ENCODE assay signal across 17 mouse cellular contexts in the genomic region with DNA sequence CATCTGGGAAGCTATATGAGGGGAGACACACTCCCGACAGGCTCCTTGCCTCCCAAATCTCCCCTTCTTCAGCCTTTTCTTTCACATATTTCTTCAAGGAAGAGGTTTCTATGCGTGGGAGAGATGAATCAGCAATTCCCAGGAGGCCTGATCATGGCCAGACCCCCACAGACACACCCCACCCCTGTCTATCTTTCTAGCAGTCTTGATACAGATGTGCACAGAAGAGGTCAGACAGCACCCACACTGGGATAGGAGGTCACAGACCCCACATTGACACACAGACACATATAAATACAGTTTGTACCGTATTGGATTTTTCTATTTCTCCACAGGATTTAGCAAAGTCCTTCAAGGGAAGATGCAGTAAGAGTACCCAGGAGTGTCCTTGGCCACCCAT. TPM values are rescaled to one million over a fixed set of nuclear protein-coding genes. Genes with fewer than 3 reads are reported as not detected.
A peak's percentile ranks its signal among the peaks of the same experiment; 100 is the strongest.
DNase-seq lines count a peak whose midpoint lies in the region; ATAC-seq and TF ChIP-seq lines count a peak whose summit lies in the region.
"Had no signal": no experiment of that assay in that cellular context is flagged by ENCODE, and none has a peak within 500 bp of the region (broad histone marks: within the 10 kb centered on the region; RNA-seq: fewer than 3 reads in every experiment).

No protein-coding gene starts in this region.

- no peak overlapping the region for H3K27ac ChIP-seq in liver, embryonic 11.5 days (ENCODE audit: low read depth, low read length)
- no peak overlapping the region for H3K27ac ChIP-seq in liver, postnatal 0 days (ENCODE audit: low read depth)
- peak overlapping the region; percentile 9; the same call in 1 of the 2 replicates for H3K27ac ChIP-seq in embryonic fibroblast, embryonic 13.5 days (ENCODE audit: insufficient read depth, low read length)
- peak overlapping the region; percentile 83 for H3K27ac ChIP-seq in macrophage
- H3K27ac ChIP-seq in heart, embryonic 10.5 days = no peak overlapping the region
- H3K27ac ChIP-seq: embryonic facial prominence, embryonic 15.5 days; forebrain, embryonic 15.5 days; heart, adult 2 months had no signal

- peaks cover 60% of the 10 kb centered on the region for H3K79me2 ChIP-seq in macrophage (ENCODE audit: inconsistent target)

- no peaks in the 10 kb centered on the region for H3K27me3 ChIP-seq in liver, embryonic 11.5 days (replicated peaks; ENCODE audit: control insufficient read depth, insufficient read depth, low read length)
- H3K27me3 ChIP-seq in liver, postnatal 0 days (ENCODE audit: insufficient read depth, low read length) = no peaks in the 10 kb centered on the region
- H3K27me3 ChIP-seq in heart, embryonic 10.5 days (ENCODE audit: insufficient read depth, poor library complexity, severe bottlenecking) = no peaks in the 10 kb centered on the region
- H3K27me3 ChIP-seq: embryonic facial prominence, embryonic 15.5 days; forebrain, embryonic 15.5 days; heart, embryonic 12.5 days had no signal

- H3K36me3 ChIP-seq in liver, embryonic 11.5 days (ENCODE audit: control insufficient read depth, insufficient read depth, low read length) = peaks cover 2% of the 10 kb centered on the region; the same call in 1 of the 2 replicates
- peaks cover 4% of the 10 kb centered on the region; the same call in 1 of the 2 replicates for H3K36me3 ChIP-seq in liver, postnatal 0 days (replicated peaks; ENCODE audit: insufficient read depth, low read length)
- H3K36me3 ChIP-seq in macrophage (ENCODE audit: inconsistent target) = peaks cover 45% of the 10 kb centered on the region
- peaks cover 54% of the 10 kb centered on the region for H3K36me3 ChIP-seq in heart, embryonic 10.5 days
- H3K36me3 ChIP-seq: forebrain, embryonic 15.5 days had no signal

- H3K9me3 ChIP-seq in liver, embryonic 11.5 days (ENCODE audit: control insufficient read depth, low read length) = no peaks in the 10 kb centered on the region
- H3K9me3 ChIP-seq in liver, postnatal 0 days (ENCODE audit: low read length) = no peaks in the 10 kb centered on the region
- H3K9me3 ChIP-seq in heart, embryonic 10.5 days = no peaks in the 10 kb centered on the region
- H3K9me3 ChIP-seq: embryonic facial prominence, embryonic 15.5 days; forebrain, embryonic 15.5 days; heart, embryonic 12.5 days had no signal

- ATAC-seq in liver, embryonic 11.5 days (replicated peaks; ENCODE audit: low FRiP score) = peak; percentile 67; the same call in 1 of the 2 replicates
- ATAC-seq in liver, postnatal 0 days = no peak
- ATAC-seq: forebrain, embryonic 15.5 days; hindbrain, embryonic 16.5 days had no signal

- TF ChIP-seq CTCF in liver, postnatal 0 days (IDR thresholded peaks at IDR 0.05; ENCODE audit: low read depth) = no peak
- TF ChIP-seq CTCF in embryonic fibroblast, embryonic 13.5 days (IDR thresholded peaks at IDR 0.05; ENCODE audit: borderline replicate concordance, insufficient read depth, low read length) = no peak

- TF ChIP-seq EP300 in liver, postnatal 0 days (IDR thresholded peaks at IDR 0.05; ENCODE audit: low read depth) = no peak

- no peak overlapping the region for H3K4me2 ChIP-seq in liver, embryonic 11.5 days
- no peak overlapping the region for H3K4me2 ChIP-seq in liver, postnatal 0 days (ENCODE audit: low read depth, low read length)
- H3K4me2 ChIP-seq: embryonic facial prominence, embryonic 15.5 days; forebrain, embryonic 15.5 days; heart, embryonic 12.5 days had no signal

- peaks cover 13% of the 10 kb centered on the region for H3K4me1 ChIP-seq in liver, embryonic 11.5 days (replicated peaks; ENCODE audit: control insufficient read depth, insufficient read depth, low read length)
- H3K4me1 ChIP-seq in liver, postnatal 0 days (ENCODE audit: insufficient read depth) = no peaks in the 10 kb centered on the region
- peaks cover 2% of the 10 kb centered on the region; the same call in 1 of the 2 replicates for H3K4me1 ChIP-seq in embryonic fibroblast, embryonic 13.5 days (ENCODE audit: control insufficient read depth, insufficient read depth, low read length)
- no peaks in the 10 kb centered on the region for H3K4me1 ChIP-seq in heart, embryonic 10.5 days
- H3K4me1 ChIP-seq: forebrain, embryonic 15.5 days; heart, embryonic 12.5 days had no signal

- no peak for TF ChIP-seq POLR2A in embryonic fibroblast, embryonic 13.5 days (IDR thresholded peaks at IDR 0.05; ENCODE audit: low read depth, low read length)

- 0 out of 2 replicates have a peak overlapping the region, but pooled peaks have one; percentile 5 for H3K9ac ChIP-seq in liver, embryonic 11.5 days (ENCODE audit: low read depth, low read length)
- H3K9ac ChIP-seq in liver, postnatal 0 days (replicated peaks) = no peak overlapping the region
- H3K9ac ChIP-seq: embryonic facial prominence, embryonic 15.5 days; forebrain, embryonic 15.5 days; heart, embryonic 12.5 days had no signal

- WGBS in liver, embryonic 11.5 days = 62% methylated on average over 3 of the region's 3 CpGs
- WGBS in liver, postnatal 0 days (ENCODE audit: insufficient replicate concordance) = 56% methylated on average over 3 of the region's 3 CpGs
- 73% methylated on average over 3 of the region's 3 CpGs for WGBS in macrophage (ENCODE audit: missing documents)
- 78% methylated on average over 3 of the region's 3 CpGs for WGBS in heart, embryonic 10.5 days

- DNase-seq in liver, embryonic 11.5 days (ENCODE audit: low spot score) = no peak
- no peak for DNase-seq in liver, postnatal 0 days
- peak; percentile 31 for DNase-seq in 3T3-L1 (ENCODE audit: low read depth, low spot score)
- DNase-seq in heart, adult 18-20 months = no peak
- no peak for DNase-seq in heart, embryonic 10.5 days (ENCODE audit: low spot score)
- DNase-seq: cerebellum, adult 2 months; cerebellum, postnatal 14 days; embryo, embryonic 11 days; gastrocnemius, postnatal 10 days; heart, adult 2 months; heart, postnatal 36 days had no signal

- H3K4me3 ChIP-seq in liver, embryonic 11.5 days (ENCODE audit: low read depth, low read length) = no peak overlapping the region
- H3K4me3 ChIP-seq in liver, postnatal 0 days (ENCODE audit: low read depth, low read length) = no peak overlapping the region
- H3K4me3 ChIP-seq in embryonic fibroblast, embryonic 13.5 days (ENCODE audit: insufficient read depth, low read length) = no peak overlapping the region
- H3K4me3 ChIP-seq in macrophage (ENCODE audit: inconsistent target) = no peak overlapping the region
- H3K4me3 ChIP-seq in heart, embryonic 10.5 days = no peak overlapping the region
- H3K4me3 ChIP-seq: embryonic facial prominence, embryonic 15.5 days; forebrain, embryonic 15.5 days; heart, adult 2 months; heart, embryonic 12.5 days had no signal

RNA-seq across cellular contexts. Expression of a gene that starts 6.3 kb away (rescaled TPM):
- 85.1 and 87.5 TPM in 2 replicates for polyA plus RNA-seq in liver, embryonic 11.5 days (2014; fragmentation: Nextera tagmentation; extraction: Ambion mirVana)
- polyA plus RNA-seq in liver, postnatal 0 days (2015; fragmentation: Nextera tagmentation; extraction: Ambion mirVana) = 20.3 and 24.5 TPM in 2 replicates
- polyA plus RNA-seq in embryonic fibroblast, embryonic 13.5 days (2011; ENCODE audit: insufficient read length, low read depth, missing spikeins) = 47.2 and 59.0 TPM in 2 replicates
- total RNA-seq in macrophage (2018; cell fraction: chromatin; rRNA removed) = 100 to 1,000 TPM in 10 of 26 experiments, 10 to 100 TPM in 16; 13.2 to 201 (median 81.1) TPM
- 10 to 100 TPM; 20.1 to 48.9 (median 40.0) TPM for total RNA-seq in macrophage (2018; cell fraction: cytosol; rRNA removed)
- total RNA-seq in macrophage (2018; cell fraction: nucleus; rRNA removed) = 100 to 1,000 TPM in 1 of 26 experiments, 10 to 100 TPM in 25; 17.4 to 162 (median 47.9) TPM
- 37.5 to 90.6 TPM (median 56.1 TPM) in 3 replicates for polyA plus RNA-seq in macrophage (2018)
- total RNA-seq in heart, adult 18-20 months (2021) = 10 to 100 TPM; 10.3 to 12.6 TPM
- 105 and 110 TPM in 2 replicates for polyA plus RNA-seq in heart, embryonic 10.5 days (2016; fragmentation: Nextera tagmentation; extraction: Ambion mirVana)

RNA-seq across cellular contexts. Expression of a gene that starts 10.6 kb away (rescaled TPM):
- polyA plus RNA-seq in liver, embryonic 11.5 days (2014; fragmentation: Nextera tagmentation; extraction: Ambion mirVana) = 15.2 and 16.8 TPM in 2 replicates
- 2.4 and 3.1 TPM in 2 replicates for polyA plus RNA-seq in liver, postnatal 0 days (2015; fragmentation: Nextera tagmentation; extraction: Ambion mirVana)
- 34.0 and 36.2 TPM in 2 replicates for polyA plus RNA-seq in embryonic fibroblast, embryonic 13.5 days (2011; ENCODE audit: insufficient read length, low read depth, missing spikeins)
- total RNA-seq in macrophage (2018; cell fraction: chromatin; rRNA removed) = 10 to 100 TPM in 19 of 26 experiments, 1 to 10 TPM in 7; 4.2 to 77.2 (median 16.0) TPM
- 10 to 100 TPM in 25 of 26 experiments, 1 to 10 TPM in 1; 9.4 to 57.2 (median 41.3) TPM for total RNA-seq in macrophage (2018; cell fraction: cytosol; rRNA removed)
- 10 to 100 TPM; 12.2 to 88.6 (median 34.5) TPM for total RNA-seq in macrophage (2018; cell fraction: nucleus; rRNA removed)
- 16.4 to 43.0 TPM (median 32.4 TPM) in 3 replicates for polyA plus RNA-seq in macrophage (2018)
- total RNA-seq in heart, adult 18-20 months (2021) = 1 to 10 TPM; 1.4 to 2.0 TPM
- polyA plus RNA-seq in heart, embryonic 10.5 days (2016; fragmentation: Nextera tagmentation; extraction: Ambion mirVana) = 25.1 and 34.6 TPM in 2 replicates

RNA-seq across cellular contexts. Expression of a gene that starts 36.5 kb away (rescaled TPM):
- polyA plus RNA-seq in liver, embryonic 11.5 days (2014; fragmentation: Nextera tagmentation; extraction: Ambion mirVana) = 138 and 145 TPM in 2 replicates
- 54.6 and 55.0 TPM in 2 replicates for polyA plus RNA-seq in liver, postnatal 0 days (2015; fragmentation: Nextera tagmentation; extraction: Ambion mirVana)
- polyA plus RNA-seq in embryonic fibroblast, embryonic 13.5 days (2011; ENCODE audit: insufficient read length, low read depth, missing spikeins) = 43.7 and 43.9 TPM in 2 replicates
- 10 to 100 TPM; 13.5 to 52.6 (median 33.4) TPM for total RNA-seq in macrophage (2018; cell fraction: chromatin; rRNA removed)
- total RNA-seq in macrophage (2018; cell fraction: cytosol; rRNA removed) = 10 to 100 TPM; 37.6 to 59.8 (median 51.4) TPM
- total RNA-seq in macrophage (2018; cell fraction: nucleus; rRNA removed) = 10 to 100 TPM; 10.2 to 51.7 (median 31.3) TPM
- polyA plus RNA-seq in macrophage (2018) = 27.9 to 56.9 TPM (median 50.5 TPM) in 3 replicates
- total RNA-seq in heart, adult 18-20 months (2021) = 100 to 1,000 TPM; 130 to 138 TPM
- polyA plus RNA-seq in heart, embryonic 10.5 days (2016; fragmentation: Nextera tagmentation; extraction: Ambion mirVana) = 157 and 162 TPM in 2 replicates

RNA-seq across cellular contexts. Expression of a gene that starts 49.8 kb away (rescaled TPM):
- polyA plus RNA-seq in liver, embryonic 11.5 days (2014; fragmentation: Nextera tagmentation; extraction: Ambion mirVana) = 12.2 and 13.0 TPM in 2 replicates
- polyA plus RNA-seq in liver, postnatal 0 days (2015; fragmentation: Nextera tagmentation; extraction: Ambion mirVana) = 12.7 and 13.6 TPM in 2 replicates
- 15.4 and 18.9 TPM in 2 replicates for polyA plus RNA-seq in embryonic fibroblast, embryonic 13.5 days (2011; ENCODE audit: insufficient read length, low read depth, missing spikeins)
- total RNA-seq in macrophage (2018; cell fraction: chromatin; rRNA removed) = 1,000 to 10,000 TPM in 13 of 26 experiments, 100 to 1,000 TPM in 10, 10 to 100 TPM in 3; 57.0 to 3,038 (median 1,000) TPM
- 1,000 to 10,000 TPM in 2 of 26 experiments, 100 to 1,000 TPM in 18, 10 to 100 TPM in 6; 49.9 to 1,322 (median 265) TPM for total RNA-seq in macrophage (2018; cell fraction: cytosol; rRNA removed)
- 1,000 to 10,000 TPM in 17 of 26 experiments, 100 to 1,000 TPM in 8, 10 to 100 TPM in 1; 95.6 to 2,581 (median 1,271) TPM for total RNA-seq in macrophage (2018; cell fraction: nucleus; rRNA removed)
- 35.3 to 116 TPM (median 39.2 TPM) in 3 replicates for polyA plus RNA-seq in macrophage (2018)
- 1 to 10 TPM; 8.7 to 9.1 TPM for total RNA-seq in heart, adult 18-20 months (2021)
- 7.7 and 9.7 TPM in 2 replicates for polyA plus RNA-seq in heart, embryonic 10.5 days (2016; fragmentation: Nextera tagmentation; extraction: Ambion mirVana)

Comparison
In these comparisons a context has a peak if more than half of its experiments do, and no peak if none do; other contexts are left out.
1. H3K27ac ChIP-seq: peak in embryonic fibroblast, embryonic 13.5 days (single experiment) and macrophage (single experiment); none in liver, embryonic 11.5 days (single experiment), liver, postnatal 0 days (single experiment) and heart, embryonic 10.5 days (single experiment).